Mouse (Mus musculus) small intestine, adult 2 months (tissue): ENCODE measurements around the gene Ndufs3. TPM values are rescaled to one million over a fixed set of nuclear protein-coding genes. Genes with fewer than 3 reads are reported as not detected.

Experiments used
- H3K27ac ChIP-seq: fragments of 200-500 bp; 2 replicates; pipeline ENCODE4 v1.5.1; 2012; ENCODE audit warnings: low read depth, low read length, control low read depth, inconsistent platforms; ENCODE audit not compliant: insufficient read depth
- H3K27me3 ChIP-seq: fragments of 200-500 bp; 2 replicates; pipeline ENCODE4 v1.6.1; 2012; ENCODE audit warnings: mild to moderate bottlenecking, moderate library complexity, low read length, inconsistent platforms; ENCODE audit not compliant: control insufficient read depth, insufficient read depth
- H3K36me3 ChIP-seq: fragments of 200-500 bp; 2 replicates; pipeline ENCODE4 v1.6.1; 2012; ENCODE audit warnings: mild to moderate bottlenecking, low read length, control low read depth, inconsistent platforms; ENCODE audit not compliant: control insufficient read depth, insufficient read depth
- H3K4me1 ChIP-seq: fragments of 200-500 bp; 2 replicates; pipeline ENCODE4 v1.6.1; 2012; ENCODE audit warnings: low read length, inconsistent platforms, mixed read lengths; ENCODE audit not compliant: control insufficient read depth, insufficient read depth, insufficient read length
- H3K4me3 ChIP-seq: fragments of 200-500 bp; 2 replicates; pipeline ENCODE4 v1.5.1; 2012; ENCODE audit warnings: low read depth, mild to moderate bottlenecking, control low read depth, inconsistent platforms, low read length, moderate library complexity
- CTCF ChIP-seq: fragments of 200-500 bp; IDR thresholded peaks from 2 replicates; pipeline ENCODE4 v1.5.1; 2012; ENCODE audit warnings: low read depth, mild to moderate bottlenecking, control low read depth, inconsistent platforms, low read length, moderate library complexity, mixed read lengths; ENCODE audit not compliant: insufficient replicate concordance, insufficient read length; ENCODE audit errors: extremely low read depth
- POLR2A ChIP-seq: fragments of 200-500 bp; IDR thresholded peaks from 2 replicates; pipeline ENCODE4 v1.6.1; 2012; ENCODE audit warnings: low read depth, mild to moderate bottlenecking, control low read depth, inconsistent platforms, low read length, moderate library complexity
- WGBS: fragments of 180-500 bp; shearing (Covaris S2); methylation state at CpG from one replicate; pipeline ENCODE4 v1.1.7; 2018; 5-methylcytosine and 5-hydroxymethylcytosine counted together
- polyA plus RNA-seq: library from polyadenylated mRNA; depleted of rRNA; stranded (reverse); fragments of >200 nt; gene quantifications from 2 replicates; pipeline ENCODE4 v1.2.3, GENCODE M21; 2012

Gene Ndufs3
- polyA plus RNA-seq, 1 experiment = 119 TPM

DNA sequence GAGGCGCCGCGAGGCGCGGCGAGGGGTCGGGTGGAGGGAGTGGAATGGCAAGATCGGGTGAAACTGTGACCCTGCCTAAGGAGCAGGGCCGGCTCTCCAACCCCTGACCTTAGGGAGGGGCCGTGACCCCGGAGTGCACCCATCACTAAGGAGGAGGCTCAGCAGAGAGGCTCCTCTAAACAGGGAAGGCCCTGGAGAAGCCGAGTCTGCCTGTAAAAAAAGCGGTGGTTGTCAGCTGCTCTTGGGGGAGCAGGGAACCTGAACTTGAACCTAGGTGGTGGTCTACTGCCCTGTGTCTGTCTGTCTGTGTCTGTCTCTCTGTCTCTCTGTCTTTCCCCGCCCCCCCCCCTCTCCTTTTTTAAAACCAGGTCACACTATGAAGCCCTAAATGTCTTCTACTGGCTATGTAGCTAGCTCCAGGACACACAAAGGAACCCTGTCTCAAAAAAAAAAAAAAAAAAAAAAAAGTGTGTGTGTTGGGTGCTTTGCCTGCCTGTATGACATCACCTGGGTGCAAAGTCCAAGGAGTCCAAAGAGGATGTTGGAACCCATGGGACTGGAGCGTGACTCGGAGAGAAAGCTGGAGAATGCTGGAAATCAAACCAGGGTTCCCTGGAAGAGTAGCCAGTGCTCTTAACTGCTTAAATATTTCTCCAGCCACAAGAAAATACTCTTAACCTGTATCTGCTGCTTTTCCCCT is 13.5 kb upstream of the Ndufs3 start:
- Histone ChIP-seq H3K27ac (peak overlapping the region; percentile 98), H3K4me1 (0 out of 2 replicates have a peak, but pooled peaks cover 2% of the 10 kb centered on the region), H3K27me3 (no peaks in the 10 kb centered on the region), H3K4me3 (peak overlapping the region; percentile 82), H3K36me3 (peaks cover 6% of the 10 kb centered on the region; the same call in 1 of the 2 replicates)
- TF ChIP-seq POLR2A (0 out of 2 replicates have a peak, but pooled peaks have one; percentile 19), CTCF (no peak)
- 4% methylated on average over 16 of the region's 16 CpGs for WGBS

DNA sequence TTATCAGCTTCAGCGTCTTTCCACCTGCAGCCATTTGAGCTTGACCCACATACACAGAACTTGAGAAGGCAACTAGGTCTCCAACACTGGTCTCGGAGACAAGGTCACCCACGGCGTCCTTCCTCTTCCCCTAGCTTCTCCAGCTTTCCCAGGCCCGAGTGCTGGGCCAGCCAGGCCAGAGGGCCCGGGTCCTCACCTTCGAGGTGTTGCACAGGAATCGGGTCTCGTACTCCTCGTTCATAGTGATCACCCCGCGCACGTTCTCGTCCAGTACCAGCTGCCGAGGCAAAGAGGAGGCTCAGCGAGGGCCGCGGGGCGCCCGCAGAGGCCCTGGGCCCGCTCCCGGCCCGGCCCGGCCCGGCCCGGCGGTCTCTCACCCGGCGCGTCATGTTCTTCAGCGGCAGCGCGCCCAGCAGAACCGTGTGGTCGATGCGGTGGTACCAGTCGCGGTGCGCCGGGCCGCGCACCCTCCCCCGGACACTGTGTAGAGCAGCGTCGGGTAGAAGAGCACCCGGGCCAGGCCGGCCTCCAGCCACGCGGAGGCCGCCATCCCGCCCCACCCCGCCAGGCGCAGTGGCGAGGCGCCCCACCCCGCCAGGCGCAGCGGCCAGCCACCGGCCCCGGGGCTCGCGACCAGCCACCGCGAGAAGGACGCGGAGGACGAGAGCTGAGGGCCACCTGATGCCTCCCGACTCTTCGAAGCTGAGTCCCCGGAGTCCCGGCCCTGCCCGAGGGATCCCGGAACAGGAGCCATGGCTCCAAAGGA is 12.8 kb upstream of the Ndufs3 start:
- Histone ChIP-seq H3K4me1 (0 out of 2 replicates have a peak, but pooled peaks cover 2% of the 10 kb centered on the region), H3K27me3 (no peaks in the 10 kb centered on the region), H3K4me3 (peak overlapping the region; percentile 82), H3K36me3 (peaks cover 9% of the 10 kb centered on the region), H3K27ac (peak overlapping the region; percentile 98)
- under 1% methylated on average over 73 of the region's 73 CpGs for WGBS
- TF ChIP-seq CTCF (no peak), POLR2A (peak; percentile 61)

DNA sequence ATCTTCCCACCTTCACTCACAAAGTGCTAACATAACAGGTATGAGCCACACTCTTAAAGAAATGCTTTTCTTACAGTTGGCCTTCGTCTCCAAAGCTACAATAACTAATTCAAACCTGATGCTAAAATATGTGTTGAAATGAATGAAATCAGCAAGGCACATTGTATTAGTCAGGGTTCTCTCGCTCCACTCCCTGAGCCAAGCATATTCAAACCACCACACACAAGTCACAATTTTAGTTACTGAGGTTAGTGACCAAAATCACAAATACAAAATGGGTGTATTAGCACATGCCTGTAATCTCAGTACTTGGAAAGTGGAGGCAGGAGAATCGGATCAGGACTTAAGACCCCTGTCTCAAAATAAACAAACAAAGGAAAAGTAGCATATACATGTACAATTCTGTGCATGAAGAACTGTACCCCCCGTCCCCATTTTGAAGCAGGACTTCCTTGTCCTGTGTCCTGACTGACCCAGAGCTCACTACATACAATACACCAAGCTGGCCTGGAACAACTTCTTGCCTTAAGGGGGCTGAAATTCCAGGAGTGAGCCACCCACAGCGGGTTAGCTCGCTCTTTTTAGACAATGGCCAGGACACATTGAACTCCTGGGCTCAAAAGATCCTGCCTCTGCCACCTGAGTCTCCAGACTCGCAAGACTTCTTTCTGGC is 12.1 kb upstream of the Ndufs3 start:
- H3K27ac ChIP-seq = peak overlapping the region; percentile 98
- TF ChIP-seq POLR2A (no peak), CTCF (no peak)
- no peaks in the 10 kb centered on the region for H3K27me3 ChIP-seq
- 8% methylated on average over 7 of the region's 7 CpGs for WGBS
- 0 out of 2 replicates have a peak, but pooled peaks cover 2% of the 10 kb centered on the region for H3K4me1 ChIP-seq
- peak overlapping the region; percentile 82 for H3K4me3 ChIP-seq
- peaks cover 13% of the 10 kb centered on the region for H3K36me3 ChIP-seq

- no peaks in the 10 kb centered on the region for H3K27me3 ChIP-seq
- H3K27ac ChIP-seq = no peak overlapping the region
- no peak for TF ChIP-seq POLR2A
- 0 out of 2 replicates have a peak, but pooled peaks cover 2% of the 10 kb centered on the region for H3K4me1 ChIP-seq
- H3K36me3 ChIP-seq = peaks cover 23% of the 10 kb centered on the region
- no peak overlapping the region; the same call in 1 of the 2 replicates for H3K4me3 ChIP-seq
- 63% methylated on average over 1 of the region's 1 CpGs for WGBS
Measured at GRCm38 (mm10) chr2:90915516-90915915, 10.9 kb upstream of the Ndufs3 start.

GRCm38 (mm10) chr2:90913671-90914070 is 9.0 kb upstream of the Ndufs3 start:
- no peaks in the 10 kb centered on the region for H3K27me3 ChIP-seq
- H3K4me1 ChIP-seq = 0 out of 2 replicates have a peak, but pooled peaks cover 2% of the 10 kb centered on the region
- peaks cover 39% of the 10 kb centered on the region for H3K36me3 ChIP-seq
- no peak overlapping the region for H3K27ac ChIP-seq
- WGBS = 31% methylated on average over 2 of the region's 2 CpGs
- no peak for TF ChIP-seq CTCF
- no peak for TF ChIP-seq POLR2A
- H3K4me3 ChIP-seq = no peak overlapping the region

- 67% methylated on average over 1 of the region's 1 CpGs for WGBS
- Histone ChIP-seq H3K4me3 (no peak overlapping the region), H3K27me3 (no peaks in the 10 kb centered on the region), H3K4me1 (0 out of 2 replicates have a peak, but pooled peaks cover 4% of the 10 kb centered on the region), H3K27ac (no peak overlapping the region), H3K36me3 (peaks cover 44% of the 10 kb centered on the region)
- no peak for TF ChIP-seq CTCF
- no peak for TF ChIP-seq POLR2A
Measured at GRCm38 (mm10) chr2:90911668-90912067, 7.0 kb upstream of the Ndufs3 start.

DNA sequence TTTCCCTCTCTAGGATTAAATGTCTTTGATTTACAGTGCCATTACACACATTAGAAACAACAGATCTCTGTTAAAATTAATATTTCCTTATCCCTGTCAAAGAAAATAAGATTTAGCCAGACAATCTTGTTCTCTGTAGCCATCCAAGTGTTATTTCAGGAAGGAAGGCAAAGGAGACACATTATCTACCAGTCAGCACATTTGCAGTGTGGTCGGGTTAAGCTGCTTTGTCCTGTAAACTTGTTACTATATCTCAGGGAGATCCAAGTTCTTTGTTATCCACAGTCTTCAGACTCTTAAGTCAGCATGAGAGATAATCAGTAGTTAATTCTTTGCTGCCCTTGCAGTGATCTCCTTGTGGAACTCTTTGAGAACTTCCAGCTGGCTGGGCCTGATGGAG is 6.2 kb upstream of the Ndufs3 start:
- Histone ChIP-seq H3K4me3 (no peak overlapping the region), H3K27ac (no peak overlapping the region), H3K27me3 (no peaks in the 10 kb centered on the region), H3K36me3 (peaks cover 44% of the 10 kb centered on the region), H3K4me1 (0 out of 2 replicates have a peak, but pooled peaks cover 5% of the 10 kb centered on the region)
- TF ChIP-seq POLR2A = no peak
- no peak for TF ChIP-seq CTCF
- WGBS = 75% methylated on average over 1 of the region's 1 CpGs
